Mouse (Mus musculus): ENCODE measurements around the gene Olfr574. TPM values are rescaled to one million over a fixed set of nuclear protein-coding genes. Genes with fewer than 3 reads are reported as not detected.

Gene Olfr574
- polyA plus RNA-seq (2012; rRNA removed) = not detected in 2 replicates

GRCm38 (mm10) chr7:102948167-102948566 lies at the start of gene Olfr574:
Gene Olfr574 (plus strand): TSS chr7:102948467.
- DNase-seq (ENCODE audit: low spot score) = no peak

DNA sequence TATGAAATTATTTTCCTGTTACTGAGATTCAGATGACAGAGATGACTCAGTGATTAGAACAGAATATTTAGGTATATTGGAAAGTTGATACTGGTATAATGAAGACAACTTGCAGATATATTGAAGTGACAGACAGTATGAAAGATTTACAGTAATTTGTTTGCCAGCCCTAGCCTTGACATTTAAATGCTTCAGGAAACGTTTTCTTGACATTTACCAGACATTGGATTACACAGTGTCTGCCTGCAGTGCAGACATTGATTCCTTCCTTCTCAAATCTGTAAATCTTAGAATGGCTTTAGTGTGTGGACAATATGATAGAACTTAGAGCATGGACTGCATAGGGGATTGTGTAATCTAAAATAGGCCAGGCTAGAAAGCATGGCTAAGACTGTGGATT lies 33.0 kb upstream of the Olfr574 start:
- no peak for DNase-seq (ENCODE audit: low spot score)

- DNase-seq (ENCODE audit: low spot score) = no peak
Measured at GRCm38 (mm10) chr7:102916405-102916804, 31.9 kb upstream of the Olfr574 start.

DNA sequence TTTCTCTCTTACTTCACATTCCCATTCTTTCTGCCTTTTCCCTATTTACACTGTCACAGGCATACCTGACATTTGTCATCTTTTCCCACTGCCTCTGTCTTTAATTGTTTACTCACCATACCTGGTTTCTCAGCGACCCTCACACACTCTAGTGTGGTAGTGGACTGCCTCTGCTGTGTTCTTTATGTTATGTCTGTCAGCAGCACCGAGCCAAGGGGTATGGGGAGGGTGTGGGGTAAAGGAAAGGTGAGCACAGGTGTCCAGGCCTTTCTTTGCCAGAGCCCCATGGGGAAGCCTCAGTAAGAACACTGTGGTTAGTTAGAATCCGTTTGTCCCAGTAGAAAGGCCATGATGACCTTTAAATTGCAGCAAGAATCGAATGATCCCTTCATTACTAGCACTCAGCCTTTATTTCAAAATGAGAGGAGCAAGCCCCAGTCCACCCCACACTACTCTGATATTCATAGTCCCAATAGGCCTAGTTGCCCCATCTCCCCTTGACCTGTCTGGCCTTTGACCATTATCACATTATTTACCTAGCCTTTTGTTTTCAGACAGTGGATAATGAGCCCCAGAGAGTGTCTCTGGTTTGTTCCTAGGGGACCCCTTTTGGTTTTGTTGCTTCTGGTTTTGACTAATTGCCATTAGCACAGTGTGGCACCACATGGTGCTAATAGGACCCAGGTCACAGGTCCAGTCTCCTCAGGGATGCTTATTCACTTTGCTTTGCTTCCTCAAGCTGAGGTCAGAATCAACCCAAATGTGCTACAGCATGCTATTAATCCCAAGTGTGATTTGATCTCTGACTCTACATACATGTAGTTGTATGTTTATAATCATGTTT lies 31.0 kb upstream of the Olfr574 start, which contains the start of gene Olfr571:
Gene Olfr571 (minus strand): TSS at position 505 of the 844 bp plus-strand sequence.
- no peak for DNase-seq (ENCODE audit: low spot score)

GRCm38 (mm10) chr7:102919632-102920031 lies 28.6 kb upstream of the Olfr574 start:
- no peak for DNase-seq (ENCODE audit: low spot score)

DNA sequence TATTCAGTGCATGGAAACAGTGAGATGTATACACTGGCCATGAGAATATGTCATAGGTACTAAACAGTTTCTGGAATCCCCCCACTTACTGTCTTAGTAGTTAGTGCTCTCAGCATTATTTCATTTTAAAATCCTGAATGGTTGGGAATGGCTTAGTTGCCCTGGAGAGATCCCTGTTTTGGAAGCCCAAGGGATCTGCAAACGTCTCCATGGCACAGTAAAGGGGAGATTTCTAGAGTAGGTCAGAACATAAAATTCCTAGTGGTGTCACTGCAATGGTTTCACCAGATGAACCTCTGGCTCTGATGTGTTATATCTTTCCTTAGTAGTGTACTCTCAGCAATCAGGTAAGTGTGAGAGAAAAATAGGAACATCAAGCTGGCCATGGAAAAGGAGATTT lies 24.2 kb upstream of the Olfr574 start, which contains the start of gene Olfr572:
Gene Olfr572 (plus strand): TSS at position 301 of the 400 bp plus-strand sequence.
- no peak for DNase-seq (ENCODE audit: low spot score)

DNA sequence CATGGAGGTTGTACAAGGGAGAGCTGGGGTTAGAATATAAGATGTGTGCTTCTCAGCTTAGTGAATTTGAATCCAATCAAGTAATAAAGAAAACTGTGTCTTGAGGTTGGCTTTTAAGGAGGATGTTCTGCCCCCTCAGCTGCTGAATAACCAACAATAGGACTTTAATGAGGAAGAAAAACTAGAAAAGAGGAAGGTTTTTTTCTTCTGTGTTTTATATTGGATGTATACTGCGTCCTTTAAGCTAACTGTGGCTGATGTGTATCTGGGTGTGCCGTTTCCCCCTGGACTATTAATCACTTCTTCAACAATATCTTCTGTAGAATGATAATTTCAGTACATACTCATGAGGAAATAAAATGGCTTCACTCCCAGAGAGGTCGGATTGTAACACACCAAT lies 21.2 kb upstream of the Olfr574 start:
- no peak for DNase-seq (ENCODE audit: low spot score)

GRCm38 (mm10) chr7:102942475-102942874 lies 5.8 kb upstream of the Olfr574 start, which contains the start of gene Olfr573-ps1:
Gene Olfr573-ps1 (minus strand): TSS chr7:102942575.
- no peak for DNase-seq (ENCODE audit: low spot score)

- no peak for DNase-seq (ENCODE audit: low spot score)
Measured at GRCm38 (mm10) chr7:102943417-102943816, 4.8 kb upstream of the Olfr574 start.

DNA sequence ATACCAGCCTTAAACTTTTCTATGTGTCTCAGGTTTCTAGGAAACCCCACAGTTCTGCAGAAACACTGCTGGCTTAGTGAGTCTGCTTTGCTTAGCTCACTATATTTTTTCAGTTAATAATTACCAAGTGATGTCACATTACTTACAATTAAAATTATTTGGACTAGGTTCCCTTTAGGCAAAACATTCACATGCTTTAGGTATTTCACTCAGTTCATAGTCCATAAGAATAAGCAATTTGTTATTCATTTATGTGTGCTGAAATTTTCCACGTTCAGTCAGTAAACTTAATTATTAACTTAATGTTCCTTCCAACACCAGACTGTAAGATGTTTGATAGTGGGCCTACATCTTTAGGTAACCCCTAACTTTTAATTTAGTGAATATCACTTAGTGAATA lies 2.5 kb downstream of the Olfr574 start:
- DNase-seq (ENCODE audit: low spot score) = no peak

DNA sequence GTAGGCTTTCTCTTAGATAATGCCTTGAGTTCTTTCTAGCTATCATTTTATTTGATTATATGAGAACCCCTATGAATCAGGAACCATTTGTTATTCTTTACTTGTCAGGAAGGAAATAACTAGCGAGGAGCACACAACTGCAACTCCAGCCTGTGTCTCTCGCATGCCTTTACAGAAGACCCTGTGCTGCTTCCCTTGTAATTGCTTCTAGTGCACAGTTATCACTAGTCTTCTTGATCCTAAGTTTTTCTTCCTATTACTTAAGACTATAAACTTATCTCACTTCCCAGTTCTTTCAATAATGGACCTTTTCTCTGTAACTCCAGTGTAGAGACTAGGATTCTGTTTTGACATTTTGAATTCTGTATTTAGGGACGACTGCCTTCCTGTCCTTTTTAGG lies 9.9 kb downstream of the Olfr574 start:
- no peak for DNase-seq (ENCODE audit: low spot score)

- DNase-seq (ENCODE audit: low spot score) = no peak
Measured at GRCm38 (mm10) chr7:102958593-102958992, 10.3 kb downstream of the Olfr574 start, which contains the start of gene Olfr575. Gene Olfr575 (minus strand): TSS chr7:102958775.

GRCm38 (mm10) chr7:102962360-102962759 lies 14.1 kb downstream of the Olfr574 start, which contains the start of gene Olfr576:
Gene Olfr576 (plus strand): TSS chr7:102962660.
- no peak for DNase-seq (ENCODE audit: low spot score)

- DNase-seq (ENCODE audit: low spot score) = no peak
Measured at GRCm38 (mm10) chr7:102974399-102974798, 26.1 kb downstream of the Olfr574 start.

DNA sequence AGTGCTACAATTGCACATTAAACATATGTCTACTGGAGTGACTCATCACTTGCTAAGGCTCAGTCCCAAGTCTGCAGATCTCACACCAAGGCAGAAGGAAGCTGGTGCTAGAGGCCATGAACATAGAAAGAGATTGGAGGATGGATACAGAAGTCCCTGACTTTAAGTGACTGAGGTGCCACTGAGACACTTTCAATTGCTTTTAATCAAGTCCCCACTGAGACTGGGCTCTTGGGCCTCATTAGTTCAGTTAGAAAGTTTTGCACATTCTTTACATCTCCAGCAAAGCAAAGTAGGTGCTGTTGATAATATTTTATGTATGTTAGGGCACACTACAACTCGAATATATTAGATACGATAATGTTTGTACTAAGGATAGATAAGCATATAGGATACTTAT lies 27.6 kb downstream of the Olfr574 start, which contains the start of gene Olfr577:
Gene Olfr577 (minus strand): TSS at position 101 of the 400 bp plus-strand sequence.
- DNase-seq (ENCODE audit: low spot score) = no peak

DNA sequence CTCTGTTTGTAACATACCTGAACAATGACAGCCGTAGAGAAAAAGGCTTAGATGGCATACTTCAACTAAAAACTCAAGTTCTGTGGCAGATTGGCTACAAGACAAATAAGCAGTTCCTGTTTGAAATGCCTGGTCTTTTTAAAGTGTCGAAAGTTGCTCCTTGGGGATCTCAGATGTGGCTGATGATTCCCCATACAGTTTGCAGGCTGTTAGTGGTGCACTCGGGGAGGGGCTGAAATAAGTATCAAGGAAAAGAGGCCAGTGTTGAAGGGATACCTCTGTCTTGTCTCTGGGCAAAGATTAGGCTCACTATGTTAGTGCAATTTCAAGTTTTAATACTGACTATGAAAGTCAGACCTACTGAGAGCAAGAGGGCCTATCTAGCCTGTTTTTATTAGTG lies 41.0 kb downstream of the Olfr574 start, which contains the start of gene Olfr578:
Gene Olfr578 (minus strand): TSS at position 101 of the 400 bp plus-strand sequence.
- no peak for DNase-seq (ENCODE audit: low spot score)

Other genes starting within 250 kb of the Olfr574 start
- gene Olfr558, start 246.3 kb upstream of the Olfr574 start, polyA plus RNA-seq (2012; rRNA removed) = 1.3 and 1.4 TPM in 2 replicates
- not detected in 2 replicates for gene Olfr33, start 229.4 kb upstream of the Olfr574 start, polyA plus RNA-seq (2012; rRNA removed)
- gene Olfr559, start 221.0 kb upstream of the Olfr574 start, polyA plus RNA-seq (2012; rRNA removed) = not detected in 2 replicates
- gene Olfr560, start 189.1 kb upstream of the Olfr574 start, polyA plus RNA-seq (2012; rRNA removed) = 0.03 TPM in 1 of 2 replicates, not detected in the other
- 1.0 and 1.4 TPM in 2 replicates for gene Olfr78, start 189.0 kb upstream of the Olfr574 start, polyA plus RNA-seq (2012; rRNA removed)
- not detected in 2 replicates for gene Olfr561, start 177.2 kb upstream of the Olfr574 start, polyA plus RNA-seq (2012; rRNA removed)
- not detected in 2 replicates for gene Olfr564, start 145.0 kb upstream of the Olfr574 start, polyA plus RNA-seq (2012; rRNA removed)
- gene Olfr566, start 89.7 kb upstream of the Olfr574 start, polyA plus RNA-seq (2012; rRNA removed) = not detected in 2 replicates
- not detected in 2 replicates for gene Olfr568, start 71.3 kb upstream of the Olfr574 start, polyA plus RNA-seq (2012; rRNA removed)
- not detected in 2 replicates for gene Olfr569, start 57.6 kb upstream of the Olfr574 start, polyA plus RNA-seq (2012; rRNA removed)
- not detected in 2 replicates for gene Olfr570, start 53.9 kb upstream of the Olfr574 start, polyA plus RNA-seq (2012; rRNA removed)
- gene Olfr571, start 30.9 kb upstream of the Olfr574 start, polyA plus RNA-seq (2012; rRNA removed) = not detected in 2 replicates
- gene Olfr572, start 24.1 kb upstream of the Olfr574 start, polyA plus RNA-seq (2012; rRNA removed) = not detected in 2 replicates
- not detected in 2 replicates for gene Olfr573-ps1, start 5.9 kb upstream of the Olfr574 start, polyA plus RNA-seq (2012; rRNA removed)
- gene Olfr575, start 10.3 kb downstream of the Olfr574 start, polyA plus RNA-seq (2012; rRNA removed) = not detected in 2 replicates
- not detected in 2 replicates for gene Olfr576, start 14.2 kb downstream of the Olfr574 start, polyA plus RNA-seq (2012; rRNA removed)
- not detected in 2 replicates for gene Olfr577, start 27.5 kb downstream of the Olfr574 start, polyA plus RNA-seq (2012; rRNA removed)
- not detected in 2 replicates for gene Olfr578, start 40.9 kb downstream of the Olfr574 start, polyA plus RNA-seq (2012; rRNA removed)
- not detected in 2 replicates for gene Olfr582, start 89.6 kb downstream of the Olfr574 start, polyA plus RNA-seq (2012; rRNA removed)
- not detected in 2 replicates for gene Olfr583, start 102.8 kb downstream of the Olfr574 start, polyA plus RNA-seq (2012; rRNA removed)
- not detected in 2 replicates for gene Olfr584, start 133.4 kb downstream of the Olfr574 start, polyA plus RNA-seq (2012; rRNA removed)
- gene Olfr585, start 149.3 kb downstream of the Olfr574 start, polyA plus RNA-seq (2012; rRNA removed) = not detected in 2 replicates
- gene Olfr586, start 177.2 kb downstream of the Olfr574 start, polyA plus RNA-seq (2012; rRNA removed) = not detected in 2 replicates
- not detected in 2 replicates for gene Olfr588-ps1, start 192.4 kb downstream of the Olfr574 start, polyA plus RNA-seq (2012; rRNA removed)
- gene Olfr589, start 207.9 kb downstream of the Olfr574 start, polyA plus RNA-seq (2012; rRNA removed) = not detected in 2 replicates
- gene Olfr591, start 229.9 kb downstream of the Olfr574 start, polyA plus RNA-seq (2012; rRNA removed) = not detected in 2 replicates
- not detected in 2 replicates for gene Olfr592, start 236.3 kb downstream of the Olfr574 start, polyA plus RNA-seq (2012; rRNA removed)

Data from urinary bladder, adult 2 months (tissue).